Mouse (Mus musculus) liver (tissue): ENCODE data around the gene Cartpt.
A peak's percentile ranks its signal among the peaks of the same experiment; 100 is the strongest.
"Not testable (repeated sequence)": the region's sequence is repeated elsewhere in the genome, so short reads cannot be mapped to it uniquely, and the experiment has no call there.

Experiments
- DNase-seq: peaks from one replicate; pipeline ENCODE4 v3.0.0-alpha.2; 2020; ENCODE audit warnings: mixed read lengths

Cartpt gene

DNA sequence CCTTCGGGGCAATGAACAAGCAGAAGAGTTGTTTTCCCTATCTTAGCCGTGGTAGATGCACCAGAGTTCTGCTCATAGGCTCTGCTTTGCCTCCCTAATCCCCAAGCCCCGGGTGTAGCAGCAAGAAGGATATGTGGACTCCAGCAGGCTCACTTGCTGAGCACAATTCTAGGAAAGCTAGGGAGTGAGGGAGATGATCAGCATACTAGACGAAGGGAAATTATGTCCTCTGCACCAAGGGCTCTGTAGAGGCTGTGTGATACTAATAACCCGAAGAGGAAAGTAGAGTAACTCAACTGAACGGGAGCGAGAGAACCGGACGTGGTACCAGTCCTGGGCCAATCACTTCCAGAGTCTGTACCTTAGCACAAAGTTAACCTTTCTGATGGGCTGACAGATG lies at the start of gene Cartpt:
Cartpt (minus strand) TSS at position 127 of the 400 bp plus-strand sequence.
- DNase-seq = no peak

DNA sequence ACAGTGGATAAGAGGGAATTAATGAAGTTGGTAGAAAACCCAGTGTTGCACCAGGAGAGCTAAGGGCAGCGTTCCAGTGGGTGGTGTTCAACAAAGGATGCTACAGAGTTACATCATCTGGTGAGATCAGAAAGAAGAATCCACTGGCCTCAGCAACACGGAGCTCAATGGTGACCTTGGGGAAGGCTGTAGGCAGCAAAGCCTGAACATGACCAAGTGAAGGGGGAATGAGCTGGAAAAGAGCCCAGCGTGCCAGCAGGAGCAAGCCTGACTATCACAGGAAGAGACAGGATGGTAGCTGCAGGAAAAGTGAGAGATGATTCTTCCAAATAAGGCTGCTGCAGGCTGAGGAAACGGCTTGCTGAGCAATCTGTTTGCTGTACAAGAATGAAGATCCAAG lies 46.5 kb upstream of the Cartpt start:
- DNase-seq = no peak

DNA sequence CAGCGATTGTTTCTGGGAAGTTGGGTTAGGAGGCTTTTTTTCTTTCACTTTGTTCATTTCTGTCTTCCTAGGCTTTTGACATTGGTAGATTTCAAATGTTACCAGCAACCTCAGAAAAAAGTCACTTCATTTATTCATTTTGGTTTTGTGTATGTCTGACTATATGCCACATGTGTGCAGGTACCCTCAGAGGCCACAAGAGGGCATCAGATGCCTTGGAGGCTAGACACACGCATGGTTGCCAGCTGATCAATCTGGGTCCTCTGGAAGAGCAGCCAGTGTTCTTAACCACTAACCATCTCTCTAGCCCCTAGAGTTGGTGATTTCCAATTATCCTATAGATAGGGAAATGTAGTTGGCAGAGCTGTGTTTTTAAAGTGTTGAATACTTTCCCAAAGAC lies 42.6 kb upstream of the Cartpt start:
- no peak for DNase-seq

GRCm38 (mm10) chr13:99940601-99941000 lies 39.7 kb upstream of the Cartpt start:
- DNase-seq = no peak

DNA sequence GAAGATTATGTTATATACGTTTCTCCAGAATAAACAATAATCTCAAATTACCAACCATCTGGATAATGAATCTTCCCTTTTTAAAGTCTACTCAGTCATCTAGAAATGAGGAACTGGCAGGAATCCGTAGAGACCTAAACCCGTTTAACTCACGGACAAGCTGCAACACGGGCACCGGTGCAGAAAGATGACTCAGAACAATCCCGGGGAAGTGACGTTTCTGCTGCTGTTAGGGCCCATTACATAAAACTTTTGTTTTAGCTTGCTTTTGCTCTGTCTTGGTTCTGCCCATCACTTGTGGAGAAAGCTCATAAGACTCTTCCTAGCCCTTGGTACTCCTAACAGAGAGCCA lies 38.4 kb upstream of the Cartpt start:
- DNase-seq = no peak

GRCm38 (mm10) chr13:99938606-99939319 lies 37.9 kb upstream of the Cartpt start:
- DNase-seq = no peak

DNA sequence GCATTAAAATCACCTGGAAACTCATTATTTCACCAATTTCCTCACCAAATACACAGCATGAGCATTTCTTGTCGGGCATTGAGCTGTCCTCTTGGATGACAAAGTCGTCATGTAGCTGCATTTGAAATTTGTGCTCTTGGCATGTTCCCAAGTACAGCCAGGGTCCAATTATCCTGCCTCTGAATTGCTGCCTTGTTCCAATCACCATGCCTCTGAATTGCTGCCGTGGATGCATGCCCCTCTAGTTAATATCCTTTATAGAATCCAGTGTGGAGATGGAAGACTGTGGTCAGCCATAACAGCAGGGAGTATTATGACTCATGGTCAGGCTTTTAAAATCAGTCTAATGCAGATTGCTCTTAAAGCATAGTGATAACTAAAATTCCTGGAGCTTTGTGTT lies 36.9 kb upstream of the Cartpt start:
- DNase-seq = no peak

DNA sequence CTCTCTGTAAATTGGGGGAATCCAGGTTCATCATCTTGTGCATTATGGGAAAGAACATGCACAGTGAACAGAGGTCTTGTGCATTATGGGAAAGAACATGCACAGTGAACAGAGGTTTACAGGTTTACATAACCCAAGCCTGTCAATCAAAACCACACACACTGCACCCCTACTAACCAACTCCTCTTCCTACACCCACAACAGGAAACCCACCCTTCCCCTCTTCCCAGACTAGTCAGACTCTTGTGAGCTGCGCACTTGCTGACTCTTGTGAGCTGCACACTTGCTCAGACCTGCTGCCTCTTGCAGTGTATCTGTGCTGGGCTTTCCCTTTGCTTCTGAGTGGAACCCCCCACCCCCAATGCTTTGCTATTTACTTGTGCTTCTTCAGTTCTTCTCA lies 31.5 kb upstream of the Cartpt start:
- DNase-seq = no peak

- no peak for DNase-seq
Measured at GRCm38 (mm10) chr13:99931502-99931901, 30.6 kb upstream of the Cartpt start.

GRCm38 (mm10) chr13:99926249-99926648 lies 25.4 kb upstream of the Cartpt start:
- DNase-seq = no peak

DNA sequence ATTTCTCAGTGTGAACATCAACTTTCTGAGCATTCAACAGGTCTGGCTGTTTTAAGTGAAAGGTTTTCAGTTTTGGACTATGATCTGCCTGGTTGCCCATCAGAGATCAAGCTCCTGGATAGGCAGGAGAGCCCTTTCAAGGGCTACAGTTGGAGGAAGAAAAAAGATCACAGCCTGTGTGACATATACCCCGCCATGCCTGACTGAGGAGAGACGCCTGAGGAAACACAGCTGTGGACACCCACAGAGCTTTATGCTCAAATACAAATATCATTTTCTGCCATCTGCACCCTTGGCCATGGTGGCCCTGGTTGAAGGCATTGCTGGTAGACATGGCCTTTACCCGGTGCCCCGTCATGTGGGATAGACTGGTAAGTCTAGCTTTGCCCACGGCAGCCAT lies 14.7 kb upstream of the Cartpt start:
- no peak for DNase-seq

DNA sequence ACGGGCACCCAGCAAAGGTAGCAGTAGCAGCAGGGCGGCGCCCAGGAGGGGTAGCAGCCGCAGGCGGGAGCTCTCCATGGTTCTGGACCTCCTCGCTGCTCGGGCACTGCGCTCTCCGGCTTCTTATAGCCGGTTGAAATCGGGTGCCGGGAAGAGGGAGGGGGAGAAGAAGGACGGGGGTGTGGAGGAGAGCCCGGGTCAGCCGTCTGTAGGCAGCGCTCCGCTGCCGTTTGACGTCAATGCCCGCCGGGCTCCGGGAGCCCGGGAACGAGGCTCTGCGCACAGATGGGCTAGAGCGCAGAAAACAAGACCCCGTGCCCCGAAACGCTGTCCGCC lies 366 bp downstream of the Cartpt start:
- DNase-seq = peak; percentile 50

- no peak for DNase-seq
Measured at GRCm38 (mm10) chr13:99899670-99900556, 978 bp downstream of the Cartpt start.

GRCm38 (mm10) chr13:99898816-99899215 lies 2.1 kb downstream of the Cartpt start:
- DNase-seq = no peak

- no peak for DNase-seq
Measured at GRCm38 (mm10) chr13:99885636-99886035, 15.3 kb downstream of the Cartpt start.

GRCm38 (mm10) chr13:99881774-99882173 lies 19.1 kb downstream of the Cartpt start:
- DNase-seq = not testable (repeated sequence)

GRCm38 (mm10) chr13:99879696-99880095 lies 21.2 kb downstream of the Cartpt start:
- DNase-seq = no peak

DNA sequence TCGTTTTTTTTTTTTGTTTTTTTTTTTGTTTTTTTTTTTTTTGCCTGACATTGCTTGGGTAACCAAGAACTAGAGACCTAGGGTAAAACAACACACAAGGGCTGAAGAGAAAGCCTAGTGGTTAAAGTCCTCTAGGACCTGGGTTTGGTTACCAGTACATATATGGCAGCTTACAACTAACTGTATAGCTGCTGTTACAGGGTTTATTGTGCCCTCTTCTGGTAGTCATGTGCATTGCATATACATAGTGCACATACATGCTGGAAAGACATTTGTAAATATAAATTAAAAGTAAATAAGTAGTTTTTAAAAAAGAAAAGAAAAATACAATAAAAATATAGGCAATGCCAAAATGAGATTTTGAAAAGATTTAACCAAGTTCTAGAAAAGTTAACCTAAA lies 28.8 kb downstream of the Cartpt start:
- DNase-seq = no peak

GRCm38 (mm10) chr13:99868438-99868837 lies 32.5 kb downstream of the Cartpt start:
- no peak for DNase-seq

DNA sequence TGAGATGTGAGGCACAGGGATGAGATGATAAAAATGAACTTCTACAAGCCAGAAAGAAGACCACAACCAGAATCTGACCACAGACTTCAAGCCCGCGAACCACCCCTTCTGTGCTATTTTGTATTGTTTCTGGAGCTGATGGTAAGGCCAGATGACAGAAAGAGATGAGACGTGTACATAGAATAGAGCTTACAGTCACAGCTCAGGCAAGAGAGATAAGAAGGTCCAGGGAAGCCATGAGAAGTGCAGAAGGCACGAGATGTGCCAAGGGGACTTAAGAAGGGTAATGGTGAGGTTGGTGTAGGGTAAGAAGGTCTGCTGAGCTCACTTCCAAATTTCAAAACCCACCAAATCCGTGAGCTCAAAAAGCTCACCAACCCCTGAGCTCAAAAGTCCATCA lies 36.6 kb downstream of the Cartpt start:
- DNase-seq = no peak

DNA sequence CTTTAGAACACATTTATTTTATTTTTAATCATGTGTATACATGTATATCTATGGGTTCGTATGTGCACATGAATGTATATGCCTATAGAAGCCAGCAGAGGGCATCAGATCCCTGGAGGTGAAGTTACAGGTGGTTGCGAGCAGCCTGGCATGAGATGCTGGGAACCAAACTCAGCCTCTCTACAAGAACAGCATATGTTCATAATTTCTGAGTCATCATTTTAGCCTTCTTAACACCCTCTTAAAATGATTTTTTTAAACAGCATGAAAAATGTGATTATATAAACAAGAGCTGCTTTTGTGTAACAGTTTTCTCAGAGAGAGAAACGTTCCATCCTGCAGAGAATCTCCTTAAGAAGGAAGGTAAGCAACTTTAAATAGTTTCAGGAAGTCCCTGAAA lies 40.2 kb downstream of the Cartpt start:
- DNase-seq = no peak

DNA sequence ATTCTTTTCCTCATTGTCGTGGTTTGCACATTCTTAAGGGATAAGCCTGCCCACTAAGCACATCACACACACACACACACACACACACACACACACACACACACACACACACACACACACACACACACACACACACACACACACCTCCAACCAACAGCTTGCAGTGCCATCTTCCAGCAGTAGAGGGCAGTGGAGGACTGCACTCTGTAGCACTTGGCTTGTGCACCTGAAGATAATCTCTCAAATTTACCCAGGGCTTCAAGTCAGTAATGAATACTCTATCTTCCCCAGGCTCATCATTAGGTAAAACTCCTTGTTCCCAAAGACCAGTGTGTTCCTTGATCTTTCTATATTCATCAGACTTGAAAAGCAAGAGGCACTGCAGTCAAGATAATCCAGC lies 41.8 kb downstream of the Cartpt start:
- peak; percentile 49 for DNase-seq

GRCm38 (mm10) chr13:99857879-99858278 lies 43.0 kb downstream of the Cartpt start:
- DNase-seq = no peak

DNA sequence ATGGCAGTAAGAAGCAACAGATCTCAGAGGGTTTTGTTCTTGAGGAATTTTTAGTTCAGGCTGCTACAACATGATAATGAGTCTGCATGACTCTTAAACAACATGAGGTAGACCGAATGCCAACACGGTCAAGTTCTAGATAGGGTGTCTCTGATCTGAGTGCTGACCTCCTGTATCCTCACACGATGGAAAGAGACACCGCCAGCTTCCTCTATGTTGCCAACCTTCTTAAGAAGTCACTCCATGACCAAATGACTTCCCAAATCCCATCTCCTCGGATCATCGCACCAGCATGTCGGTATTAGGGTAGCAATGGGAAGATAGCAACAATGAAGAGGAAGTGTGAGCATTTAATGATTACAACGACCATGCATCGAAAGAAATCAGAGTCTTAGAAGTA lies 43.6 kb downstream of the Cartpt start:
- DNase-seq = no peak

DNA sequence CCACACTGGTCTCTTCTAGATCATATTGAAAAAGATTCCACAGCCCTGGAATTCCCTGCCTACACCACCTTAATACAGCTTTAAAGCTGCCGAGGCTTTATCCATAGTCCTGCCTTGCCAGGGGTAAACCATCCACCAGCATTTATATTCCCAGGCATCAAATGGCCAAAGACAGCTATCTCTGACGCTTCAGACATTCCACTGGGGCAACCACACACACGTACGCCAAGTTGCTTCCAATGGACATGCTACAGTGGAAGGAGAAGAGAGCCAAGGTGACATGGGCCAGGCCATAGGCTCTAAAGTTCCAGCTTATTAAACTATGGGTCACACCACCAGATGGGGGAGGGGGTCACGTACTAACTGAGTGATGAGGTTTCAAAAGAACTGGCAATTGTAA lies 45.7 kb downstream of the Cartpt start:
- no peak for DNase-seq
